Mouse (Mus musculus) layer of hippocampus, adult 9-11 months (tissue): ENCODE data around the gene Rere.
A peak's percentile ranks its signal among the peaks of the same experiment; 100 is the strongest.
"Not testable (repeated sequence)": the region's sequence is repeated elsewhere in the genome, so short reads cannot be mapped to it uniquely, and the experiment has no call there.

Experiments
- DNase-seq: peaks from one replicate; pipeline ENCODE4 v3.0.0; 2022

The Rere gene

GRCm38 (mm10) chr4:150257252-150258204, 23.9 kb upstream of the Rere start:
- peak; percentile 58 for DNase-seq

- peak; percentile 52 for DNase-seq
Measured at GRCm38 (mm10) chr4:150258388-150258787, 23.1 kb upstream of the Rere start.

GRCm38 (mm10) chr4:150259577-150259976, 21.9 kb upstream of the Rere start:
- no peak for DNase-seq

- DNase-seq, result no peak
Measured at GRCm38 (mm10) chr4:150260111-150260510, 21.3 kb upstream of the Rere start.

GRCm38 (mm10) chr4:150260745-150261144, 20.7 kb upstream of the Rere start:
- no peak for DNase-seq

- no peak for DNase-seq
Measured at GRCm38 (mm10) chr4:150262301-150262700, 19.1 kb upstream of the Rere start.

GRCm38 (mm10) chr4:150264903-150265302, 16.5 kb upstream of the Rere start:
- no peak for DNase-seq

- no peak for DNase-seq
Measured at GRCm38 (mm10) chr4:150265471-150265870, 16.0 kb upstream of the Rere start.

- no peak for DNase-seq
Measured at GRCm38 (mm10) chr4:150266655-150267223, 14.7 kb upstream of the Rere start.

- DNase-seq, result no peak
Measured at GRCm38 (mm10) chr4:150268674-150269653, 12.5 kb upstream of the Rere start.

GRCm38 (mm10) chr4:150269679-150270078, 11.8 kb upstream of the Rere start:
- no peak for DNase-seq

- DNase-seq, result not testable (repeated sequence)
Measured at GRCm38 (mm10) chr4:150270718-150271117, 10.7 kb upstream of the Rere start.

GRCm38 (mm10) chr4:150272725-150273124, 8.7 kb upstream of the Rere start:
- DNase-seq, result peak; percentile 39

GRCm38 (mm10) chr4:150275531-150275930, 5.9 kb upstream of the Rere start:
- no peak for DNase-seq

GRCm38 (mm10) chr4:150279336-150279735, 2.1 kb upstream of the Rere start:
- DNase-seq, result not testable (repeated sequence)

GRCm38 (mm10) chr4:150280002-150280401, 1.4 kb upstream of the Rere start:
- DNase-seq, result no peak

GRCm38 (mm10) chr4:150280459-150280858, 987 bp upstream of the Rere start:
- DNase-seq, result no peak

GRCm38 (mm10) chr4:150281891-150282630, 615 bp downstream of the Rere start:
- DNase-seq, result no peak

- DNase-seq, result no peak
Measured at GRCm38 (mm10) chr4:150282631-150283334, 1.3 kb downstream of the Rere start.

GRCm38 (mm10) chr4:150283335-150283638, 1.8 kb downstream of the Rere start:
- DNase-seq, result peak; percentile 48

GRCm38 (mm10) chr4:150283993-150284392, 2.5 kb downstream of the Rere start:
- no peak for DNase-seq

- no peak for DNase-seq
Measured at GRCm38 (mm10) chr4:150286980-150287379, 5.5 kb downstream of the Rere start.
